18 mouse cellular contexts compared by ENCODE assay signal in the genomic region with DNA sequence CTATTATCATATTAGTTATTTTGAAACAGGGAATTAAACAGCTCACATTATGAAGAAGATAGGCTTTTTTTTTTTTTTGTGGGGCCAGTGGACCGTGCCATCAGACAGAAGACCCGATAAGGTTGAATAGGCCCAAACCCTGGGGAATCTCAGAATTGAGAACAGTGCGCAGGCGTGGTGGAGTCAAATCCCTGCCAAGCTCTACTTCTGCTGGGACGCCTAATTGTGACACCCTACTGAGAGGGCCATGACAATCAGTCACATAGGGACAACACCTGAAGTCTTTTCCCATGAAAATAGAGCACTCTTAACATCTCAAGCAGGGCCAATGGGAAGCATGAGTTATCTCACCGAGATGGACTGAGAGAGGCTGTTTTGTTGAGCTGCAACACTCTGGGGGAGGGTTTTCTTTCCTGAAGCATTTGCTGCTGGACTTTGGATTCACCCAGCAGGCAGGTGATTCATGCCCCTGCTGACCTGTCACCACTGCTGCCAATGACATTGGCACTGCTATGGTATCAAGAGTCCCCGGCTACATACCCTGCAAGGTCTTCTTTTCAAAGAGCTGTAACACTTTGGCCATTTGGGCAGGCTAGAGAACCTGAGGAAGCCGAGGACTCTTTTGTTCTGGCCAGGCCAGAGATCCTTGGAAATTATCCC. TPM values are rescaled to one million over a fixed set of nuclear protein-coding genes. Genes with fewer than 3 reads are reported as not detected.
"Had no signal": no experiment of that assay in that cellular context is flagged by ENCODE, and none has a peak within 500 bp of the region (broad histone marks: within the 10 kb centered on the region; RNA-seq: fewer than 3 reads in every experiment).

No protein-coding gene starts in this region.

- H3K27ac ChIP-seq: hindbrain, embryonic 15.5 days; kidney, postnatal 0 days; layer of hippocampus, adult 2 months; limb, embryonic 12.5 days; liver, embryonic 14.5 days; midbrain, embryonic 12.5 days; stomach, postnatal 0 days had no signal

- DNase-seq: liver; lung, adult 2 months; lung, postnatal 4 days; right cerebral cortex, adult 18-20 months; right cerebral cortex, postnatal 25 days; thymus, postnatal 14 days had no signal

- H3K36me3 ChIP-seq: hindbrain, embryonic 15.5 days; limb, embryonic 12.5 days; midbrain, embryonic 12.5 days had no signal

- H3K9ac ChIP-seq: hindbrain, embryonic 15.5 days; limb, embryonic 12.5 days; liver, embryonic 14.5 days; midbrain, embryonic 12.5 days had no signal

- H3K4me2 ChIP-seq: hindbrain, embryonic 15.5 days; limb, embryonic 12.5 days; midbrain, embryonic 12.5 days had no signal

- H3K27me3 ChIP-seq: hindbrain, embryonic 15.5 days; limb, embryonic 12.5 days; megakaryocyte, embryonic 14.5 days; midbrain, embryonic 12.5 days had no signal

- H3K4me3 ChIP-seq: hindbrain, embryonic 15.5 days; layer of hippocampus, adult 2 months; limb, embryonic 12.5 days; megakaryocyte, embryonic 14.5 days; midbrain, embryonic 12.5 days had no signal

- ATAC-seq: lung, postnatal 0 days had no signal

- H3K9me3 ChIP-seq: hindbrain, embryonic 15.5 days; limb, embryonic 12.5 days; midbrain, embryonic 12.5 days had no signal

RNA-seq across cellular contexts. Expression of a gene that starts 25.4 kb away (rescaled TPM):
- total RNA-seq: layer of hippocampus, postnatal 10 days; midbrain, postnatal 0 days had no signal
- polyA plus RNA-seq: midbrain, embryonic 12.5 days; neural tube, embryonic 14.5 days had no signal
